Mouse (Mus musculus) CH12.LX (cell line): ENCODE data around the gene Zmynd19. TPM values are rescaled to one million over a fixed set of nuclear protein-coding genes. Genes with fewer than 3 reads are reported as not detected.
"Not testable (repeated sequence)": the region's sequence is repeated elsewhere in the genome, so short reads cannot be mapped to it uniquely, and the experiment has no call there.

ENCODE experiments used
- DNase-seq: peaks from one replicate; pipeline ENCODE4 v3.0.0-alpha.2; 2013; ENCODE audit errors: extremely low read depth
- H3K27ac ChIP-seq: 2 replicates; pipeline ENCODE4 v1.5.1; 2012; ENCODE audit warnings: low read depth, mild to moderate bottlenecking, control low read depth, moderate library complexity; ENCODE audit not compliant: insufficient read depth
- H3K27me3 ChIP-seq: replicated peaks from 2 replicates; pipeline ENCODE3; 2012; ENCODE audit warnings: inconsistent platforms
- H3K36me3 ChIP-seq, 2 experiments: replicated peaks in 1 of 2; 2 replicates each; pipeline versions ENCODE3 to v1.6.1; 2012; ENCODE audit warnings: inconsistent platforms in 1 of 2, low read length in 1 of 2, mild to moderate bottlenecking in 1 of 2, mixed read lengths in 1 of 2, moderate library complexity in 1 of 2; ENCODE audit not compliant: control insufficient read depth in 1 of 2, insufficient read depth in 1 of 2
- H3K4me1 ChIP-seq, 2 experiments: 2 replicates each; pipeline ENCODE4 v1.6.1; 2012; ENCODE audit warnings: inconsistent platforms in 1 of 2, moderate library complexity in 1 of 2; ENCODE audit not compliant: insufficient read depth in 2 of 2, control insufficient read depth in 1 of 2
- H3K4me2 ChIP-seq: 2 replicates; pipeline ENCODE4 v1.6.1; 2012; ENCODE audit warnings: low read depth, mild to moderate bottlenecking, control low read depth; ENCODE audit not compliant: poor library complexity, insufficient read depth, severe bottlenecking
- H3K4me3 ChIP-seq, 3 experiments: fragments of 150-350 bp in 1 of 3; sonication (generic) in 1 of 3; replicated peaks in 1 of 3; 2 replicates each; pipeline versions ENCODE3 to v1.5.1; 2011 to 2012; ENCODE audit warnings: low read depth in 2 of 3, low read length in 2 of 3, mild to moderate bottlenecking in 2 of 3, moderate library complexity in 2 of 3, control low read depth in 1 of 3, improper control_type of control experiment in 1 of 3, inconsistent platforms in 1 of 3, mixed read lengths in 1 of 3; ENCODE audit not compliant: poor library complexity in 1 of 3
- H3K79me2 ChIP-seq: replicated peaks from 2 replicates; pipeline ENCODE4 v1.6.1; 2012; ENCODE audit warnings: mild to moderate bottlenecking, moderate library complexity; ENCODE audit not compliant: control insufficient read depth, poor library complexity, insufficient read depth, severe bottlenecking; ENCODE audit errors: extremely low read depth
- H3K9ac ChIP-seq: 2 replicates; pipeline ENCODE4 v1.6.1; 2012; ENCODE audit warnings: low read depth, mild to moderate bottlenecking, control low read depth, moderate library complexity; ENCODE audit not compliant: insufficient read depth
- H3K9me3 ChIP-seq: replicated peaks from 2 replicates; pipeline ENCODE3; 2012; ENCODE audit warnings: low read length, inconsistent platforms, mixed read lengths
- CHD2 ChIP-seq: IDR thresholded peaks from 2 replicates; pipeline ENCODE4 v1.6.1; 2011; ENCODE audit warnings: low read length, improper control_type of control experiment
- CTCF ChIP-seq, 2 experiments: IDR thresholded peaks in 1 of 2; conservative IDR thresholded peaks in 1 of 2; 2 replicates each; pipeline ENCODE4 v1.5.1; 2011 to 2012; ENCODE audit warnings: low read depth in 2 of 2, low read length in 2 of 2, improper control_type of control experiment in 1 of 2, inconsistent platforms in 1 of 2, mild to moderate bottlenecking in 1 of 2, moderate library complexity in 1 of 2
- E2F4 ChIP-seq: IDR thresholded peaks from 2 replicates; pipeline ENCODE4 v1.6.1; 2011; ENCODE audit warnings: low read depth, low read length, improper control_type of control experiment; ENCODE audit not compliant: insufficient replicate concordance
- ELF1 ChIP-seq: IDR thresholded peaks from 2 replicates; pipeline ENCODE4 v1.6.1; 2014; ENCODE audit warnings: low read depth, mild to moderate bottlenecking, inconsistent platforms, low read length, improper control_type of control experiment
- GABPA ChIP-seq: IDR thresholded peaks from 2 replicates; pipeline ENCODE4 v1.6.1; 2012; ENCODE audit warnings: low read depth, low read length, improper control_type of control experiment, inconsistent platforms; ENCODE audit not compliant: insufficient replicate concordance
- HCFC1 ChIP-seq: IDR thresholded peaks from 2 replicates; pipeline ENCODE4 v1.6.1; 2012; ENCODE audit warnings: low read depth, mild to moderate bottlenecking, inconsistent platforms, low read length, improper control_type of control experiment
- JUN ChIP-seq: IDR thresholded peaks from 2 replicates; pipeline ENCODE4 v1.6.1; 2011; ENCODE audit warnings: low read depth, mild to moderate bottlenecking, low read length, improper control_type of control experiment, moderate library complexity; ENCODE audit not compliant: insufficient read depth
- KAT2A ChIP-seq: IDR thresholded peaks from 2 replicates; pipeline ENCODE4 v1.6.1; 2012; ENCODE audit warnings: low read length, improper control_type of control experiment, inconsistent platforms; ENCODE audit not compliant: insufficient replicate concordance
- MAFK ChIP-seq: IDR thresholded peaks from 2 replicates; pipeline ENCODE4 v1.6.1; 2011; ENCODE audit warnings: low read length, improper control_type of control experiment; ENCODE audit not compliant: insufficient replicate concordance
- MAX ChIP-seq: IDR thresholded peaks from 2 replicates; pipeline ENCODE4 v1.6.1; 2011; ENCODE audit warnings: low read length, improper control_type of control experiment
- MAZ ChIP-seq: IDR thresholded peaks from 2 replicates; pipeline ENCODE4 v1.6.1; 2012; ENCODE audit warnings: low read depth, mild to moderate bottlenecking, inconsistent platforms, low read length, improper control_type of control experiment, moderate library complexity
- MEF2A ChIP-seq: IDR thresholded peaks from 2 replicates; pipeline ENCODE4 v1.6.1; 2014; ENCODE audit warnings: low read depth, mild to moderate bottlenecking, inconsistent platforms, low read length, improper control_type of control experiment, borderline replicate concordance
- MXI1 ChIP-seq: IDR thresholded peaks from 2 replicates; pipeline ENCODE4 v1.6.1; 2011; ENCODE audit warnings: mild to moderate bottlenecking, low read depth, low read length, improper control_type of control experiment
- POLR2A ChIP-seq: IDR thresholded peaks from 2 replicates; pipeline ENCODE4 v1.6.1; 2011; ENCODE audit warnings: low read depth, mild to moderate bottlenecking, improper control_type of control experiment, low read length
- RCOR1 ChIP-seq: conservative IDR thresholded peaks from 2 replicates; pipeline ENCODE4 v1.6.1; 2012; ENCODE audit warnings: low read depth, mild to moderate bottlenecking, inconsistent platforms, low read length, improper control_type of control experiment
- SMC3 ChIP-seq: IDR thresholded peaks from 2 replicates; pipeline ENCODE4 v1.6.1; 2011; ENCODE audit warnings: low read depth, low read length, improper control_type of control experiment
- TBP ChIP-seq: conservative IDR thresholded peaks from 2 replicates; pipeline ENCODE4 v1.6.1; 2011; ENCODE audit warnings: low read depth, low read length, improper control_type of control experiment
- TCF12 ChIP-seq: IDR thresholded peaks from 2 replicates; pipeline ENCODE4 v1.6.1; 2014; ENCODE audit warnings: low read depth, mild to moderate bottlenecking, inconsistent platforms, low read length, improper control_type of control experiment
- UBTF ChIP-seq: IDR thresholded peaks from 2 replicates; pipeline ENCODE4 v1.6.1; 2012; ENCODE audit warnings: low read depth, mild to moderate bottlenecking, inconsistent platforms, low read length, improper control_type of control experiment, moderate library complexity
- USF2 ChIP-seq: conservative IDR thresholded peaks from 2 replicates; pipeline ENCODE4 v1.6.1; 2011; ENCODE audit warnings: low read depth, low read length, improper control_type of control experiment
- dilution Hi-C: fragments of 300-500 bp; cut with MboI; formaldehyde crosslinking; loops from 2 replicates; pipeline ENCODE4 v1.14.3; 2020; ENCODE audit warnings: low sequenced_read_pairs; ENCODE audit not compliant: extremely low pct_unique_long_range_greater_than_20kb, extremely low pct_ligation_motif_present
- in situ Hi-C: fragments of 300-500 bp; cut with MboI; formaldehyde crosslinking; loops from 3 replicates; pipeline ENCODE4 v1.14.3; 2019; ENCODE audit warnings: low sequenced_read_pairs, low pct_ligation_motif_present, low pct_unique_long_range_greater_than_20kb, mixed read lengths
- polyA plus RNA-seq: library from polyadenylated mRNA; unstranded; fragments of >175 nt; gene quantifications from 2 replicates; pipeline ENCODE4 v1.2.1, GENCODE M21; 2012; ENCODE audit warnings: low read depth; ENCODE audit not compliant: insufficient read length
- total RNA-seq, 2 experiments: library from RNA; depleted of rRNA; stranded (reverse); fragments of 300-350 nt in 1 of 2; fragments of >200 nt in 1 of 2; gene quantifications; 2 replicates each; pipeline ENCODE4 v1.2.3; 2012 to 2014

Gene Zmynd19
- total and polyA plus RNA-seq, 3 experiments = 40.9 to 70.2 (median 41.6) TPM

GRCm38 (mm10) chr2:24970386-24970785 is 20.8 kb downstream of the Zmynd19 start:
- Histone ChIP-seq H3K9ac (no peak overlapping the region), H3K27me3 (no peaks in the 10 kb centered on the region), H3K79me2 (0 out of 2 replicates have a peak, but pooled peaks cover 5% of the 10 kb centered on the region), H3K4me3 (no peak overlapping the region), H3K4me2 (no peak overlapping the region), H3K27ac (no peak overlapping the region), H3K4me1 (peaks cover 2 to 17% of the 10 kb centered on the region in 2 experiments; a peak in 3 of 4 replicates), H3K36me3 (peaks cover 58 to 80% of the 10 kb centered on the region in 2 experiments), H3K9me3 (no peaks in the 10 kb centered on the region)
- in situ Hi-C loops (no loop called here), dilution Hi-C loops (no loop called here)
- no peak for DNase-seq
- TF ChIP-seq ELF1 (no peak), HCFC1 (no peak), MAX (no peak), CTCF (conservative IDR thresholded peaks at IDR 0.05 in 1 of 2, IDR thresholded peaks at IDR 0.05 in 1 of 2; ENCODE audit: low read depth in 2 of 2, low read length in 2 of 2) (no peak), GABPA (no peak), MEF2A (no peak), MXI1 (no peak), MAZ (no peak), E2F4 (no peak), MAFK (no peak), RCOR1 (no peak), POLR2A (no peak), TCF12 (no peak), JUN (no peak), CHD2 (no peak), SMC3 (no peak), USF2 (no peak), UBTF (no peak), TBP (no peak), KAT2A (no peak)

- H3K27me3 ChIP-seq, dilution Hi-C loops, H3K27ac ChIP-seq, H3K9me3 ChIP-seq, H3K79me2 ChIP-seq, in situ Hi-C loops, DNase-seq: not testable (repeated sequence)
- H3K4me1 ChIP-seq = peaks cover 6 to 33% of the 10 kb centered on the region in 2 experiments; a peak in 3 of 4 replicates
- H3K9ac ChIP-seq = peak overlapping the region; percentile 75
- H3K36me3 ChIP-seq = peaks cover 27 to 46% of the 10 kb centered on the region in 2 experiments
- H3K4me3 ChIP-seq = peak overlapping the region; percentile 75 to 86 (median 81)
- H3K4me2 ChIP-seq = peak overlapping the region; percentile 74
Measured at GRCm38 (mm10) chr2:24974452-24974851, 24.9 kb downstream of the Zmynd19 start.
